ENCODE assay signal across 18 mouse cellular contexts in genomic region chr5:73548237-73548636, GRCm38 (mm10).
DNase-seq lines count a peak whose midpoint lies in the region; ATAC-seq and TF ChIP-seq lines count a peak whose summit lies in the region.
"Had no signal": no experiment of that assay in that cellular context is flagged by ENCODE, and none has a peak within 500 bp of the region (broad histone marks: within the 10 kb centered on the region; RNA-seq: fewer than 3 reads in every experiment).

No protein-coding gene starts in this region.

- H3K4me1 ChIP-seq in heart, adult 2 months (ENCODE audit: control insufficient read depth, insufficient read depth, low read length), result peaks cover 3% of the 10 kb centered on the region
- peaks cover 6% of the 10 kb centered on the region; the same call in 1 of the 2 replicates for H3K4me1 ChIP-seq in heart, embryonic 10.5 days
- no peaks in the 10 kb centered on the region for H3K4me1 ChIP-seq in lung, embryonic 14.5 days (ENCODE audit: insufficient read depth)
- no peaks in the 10 kb centered on the region for H3K4me1 ChIP-seq in hindbrain, embryonic 11.5 days (replicated peaks; ENCODE audit: control insufficient read depth, insufficient read depth, low read length)
- H3K4me1 ChIP-seq: embryonic facial prominence, embryonic 13.5 days; liver, embryonic 13.5 days; lung, embryonic 15.5 days had no signal

- H3K36me3 ChIP-seq in heart, adult 2 months (ENCODE audit: control insufficient read depth, insufficient read depth, low read length), result no peaks in the 10 kb centered on the region
- H3K36me3 ChIP-seq in heart, embryonic 10.5 days, result peaks cover 15% of the 10 kb centered on the region
- H3K36me3 ChIP-seq in lung, embryonic 14.5 days (ENCODE audit: insufficient read depth), result peaks cover 30% of the 10 kb centered on the region; the same call in 1 of the 2 replicates
- H3K36me3 ChIP-seq in hindbrain, embryonic 11.5 days (ENCODE audit: control insufficient read depth, insufficient read depth, low read length), result peaks cover 2% of the 10 kb centered on the region; the same call in 1 of the 2 replicates
- H3K36me3 ChIP-seq: liver, embryonic 13.5 days had no signal

- WGBS in heart, adult 2 months, result 36% methylated on average over 7 of the region's 7 CpGs
- WGBS in heart, embryonic 10.5 days, result 48% methylated on average over 7 of the region's 7 CpGs
- WGBS in lung, embryonic 14.5 days, result 82% methylated on average over 7 of the region's 7 CpGs
- 92% methylated on average over 7 of the region's 7 CpGs for WGBS in hindbrain, embryonic 11.5 days

- no peak overlapping the region for H3K4me2 ChIP-seq in lung, embryonic 14.5 days
- H3K4me2 ChIP-seq in hindbrain, embryonic 11.5 days (replicated peaks; ENCODE audit: low read depth, low read length), result no peak overlapping the region
- H3K4me2 ChIP-seq: embryonic facial prominence, embryonic 13.5 days; liver, embryonic 13.5 days; lung, embryonic 15.5 days had no signal

- no peak overlapping the region for H3K9ac ChIP-seq in heart, adult 2 months (ENCODE audit: low read depth, low read length)
- no peak overlapping the region for H3K9ac ChIP-seq in lung, embryonic 14.5 days
- H3K9ac ChIP-seq in hindbrain, embryonic 11.5 days (ENCODE audit: low read depth, low read length), result no peak overlapping the region
- H3K9ac ChIP-seq: embryonic facial prominence, embryonic 13.5 days; liver, embryonic 13.5 days; lung, embryonic 15.5 days had no signal

- H3K4me3 ChIP-seq in heart, adult 2 months, result no peak overlapping the region
- H3K4me3 ChIP-seq in heart, embryonic 10.5 days, result no peak overlapping the region
- no peak overlapping the region for H3K4me3 ChIP-seq in lung, embryonic 14.5 days (ENCODE audit: low read depth, low read length)
- H3K4me3 ChIP-seq in hindbrain, embryonic 11.5 days (ENCODE audit: low read depth, low read length), result no peak overlapping the region
- H3K4me3 ChIP-seq: embryonic facial prominence, embryonic 13.5 days; liver, embryonic 13.5 days; lung, embryonic 15.5 days had no signal

- ATAC-seq in lung, embryonic 14.5 days (ENCODE audit: insufficient read depth), result no peak
- peak; percentile 82 for ATAC-seq in common myeloid progenitor, adult 5-6 weeks (replicated peaks; ENCODE audit: low read depth, poor library complexity, severe bottlenecking)
- peak; percentile 46 for ATAC-seq in megakaryocyte progenitor cell, adult 5-6 weeks (replicated peaks; ENCODE audit: poor library complexity)
- ATAC-seq in hindbrain, embryonic 11.5 days (ENCODE audit: low FRiP score), result no peak
- ATAC-seq: forebrain, embryonic 14.5 days had no signal

- TF ChIP-seq EP300 in heart, adult 2 months (IDR thresholded peaks at IDR 0.05; ENCODE audit: insufficient read depth, low read depth, low read length), result no peak

- no peak for TF ChIP-seq CTCF in heart, adult 2 months (IDR thresholded peaks at IDR 0.05)
- no peak for TF ChIP-seq CTCF in lung, embryonic 14.5 days (IDR thresholded peaks at IDR 0.05; ENCODE audit: low read depth)

- TF ChIP-seq POLR2A in heart, adult 2 months (IDR thresholded peaks at IDR 0.05; ENCODE audit: insufficient read depth, low read depth, low read length), result no peak

- peak overlapping the region; percentile 41; the same call in 1 of the 2 replicates for H3K27ac ChIP-seq in heart, adult 2 months
- H3K27ac ChIP-seq in heart, embryonic 10.5 days, result no peak overlapping the region; the same call in 1 of the 2 replicates
- no peak overlapping the region for H3K27ac ChIP-seq in lung, embryonic 14.5 days (ENCODE audit: low read depth)
- no peak overlapping the region for H3K27ac ChIP-seq in hindbrain, embryonic 11.5 days (ENCODE audit: low read depth, low read length)
- H3K27ac ChIP-seq: embryonic facial prominence, embryonic 13.5 days; liver, embryonic 13.5 days; lung, embryonic 15.5 days had no signal

- no peaks in the 10 kb centered on the region for H3K79me2 ChIP-seq in heart, adult 2 months (replicated peaks; ENCODE audit: control insufficient read depth, insufficient read depth, low read length)

- intact Hi-C loops in heart, adult 2 months (cut with DNase I), result no loop called here

- peak in 1 of 2 experiments; percentile 32 for DNase-seq in heart, adult 2 months
- no peak for DNase-seq in heart, embryonic 10.5 days (ENCODE audit: low spot score)
- peak; percentile 18 for DNase-seq in lung, embryonic 14.5 days
- DNase-seq in lung, postnatal 36 days, result no peak
- no peak for DNase-seq in hindbrain, embryonic 11.5 days (ENCODE audit: low spot score)
- DNase-seq: adrenal gland, postnatal 36 days; cerebellum, adult 9-11 months; gastrocnemius, postnatal 36 days; kidney, adult 11 months; liver, embryonic 13.5 days; retina, postnatal 1 day; thymus, adult 2 months had no signal

- no peaks in the 10 kb centered on the region for H3K9me3 ChIP-seq in heart, embryonic 10.5 days
- no peaks in the 10 kb centered on the region for H3K9me3 ChIP-seq in lung, embryonic 14.5 days (ENCODE audit: low read depth, low read length)
- H3K9me3 ChIP-seq in hindbrain, embryonic 11.5 days (ENCODE audit: control insufficient read depth, low read length), result no peaks in the 10 kb centered on the region
- H3K9me3 ChIP-seq: embryonic facial prominence, embryonic 13.5 days; liver, embryonic 13.5 days; lung, embryonic 15.5 days had no signal

- no peaks in the 10 kb centered on the region for H3K27me3 ChIP-seq in heart, adult 2 months (ENCODE audit: control insufficient read depth, insufficient read depth, low read length)
- no peaks in the 10 kb centered on the region for H3K27me3 ChIP-seq in heart, embryonic 10.5 days (ENCODE audit: insufficient read depth, poor library complexity, severe bottlenecking)
- H3K27me3 ChIP-seq in lung, embryonic 14.5 days (ENCODE audit: insufficient read depth, low read length), result no peaks in the 10 kb centered on the region
- no peaks in the 10 kb centered on the region for H3K27me3 ChIP-seq in hindbrain, embryonic 11.5 days (ENCODE audit: control insufficient read depth, insufficient read depth, low read length)
- H3K27me3 ChIP-seq: CH12.LX; embryonic facial prominence, embryonic 13.5 days; liver, embryonic 13.5 days; lung, embryonic 15.5 days had no signal

Comparison
In these comparisons a context has a peak if more than half of its experiments do, and no peak if none do; other contexts are left out.
1. ATAC-seq: peak in common myeloid progenitor, adult 5-6 weeks (single experiment) and megakaryocyte progenitor cell, adult 5-6 weeks (single experiment); none in lung, embryonic 14.5 days (single experiment) and hindbrain, embryonic 11.5 days (single experiment).